Mouse (Mus musculus) embryonic facial prominence, embryonic 14.5 days (tissue): ENCODE results near the gene Thop1. TPM values are rescaled to one million over a fixed set of nuclear protein-coding genes. Genes with fewer than 3 reads are reported as not detected.
"Not testable (repeated sequence)": the region's sequence is repeated elsewhere in the genome, so short reads cannot be mapped to it uniquely, and the experiment has no call there.

Experiments
- ATAC-seq: fragments of 200-750 bp; cut with Nextera tagmentation; 2 replicates; pipeline ENCODE4 v1.8.0; 2017; ENCODE audit warnings: low read depth, moderate number of reproducible peaks, moderate TSS enrichment
- DNase-seq: peaks from one replicate; pipeline ENCODE4 v3.0.0-alpha.2; 2015; ENCODE audit warnings: low spot score
- H3K27ac ChIP-seq: fragments of 300-500 bp; sonication (generic); replicated peaks from 2 replicates; pipeline ENCODE4 v1.5.1; 2014; ENCODE audit warnings: low read depth, mild to moderate bottlenecking, low read length, moderate library complexity
- H3K27me3 ChIP-seq: fragments of 300-500 bp; sonication (generic); replicated peaks from 2 replicates; pipeline ENCODE4 v1.6.1; 2014; ENCODE audit warnings: low read length; ENCODE audit not compliant: control insufficient read depth, insufficient read depth
- H3K36me3 ChIP-seq: fragments of 300-500 bp; sonication (generic); 2 replicates; pipeline ENCODE4 v1.6.1; 2014; ENCODE audit warnings: low read length, mixed read lengths; ENCODE audit not compliant: control insufficient read depth, insufficient read depth
- H3K4me1 ChIP-seq: fragments of 300-500 bp; sonication (generic); 2 replicates; pipeline ENCODE4 v1.6.1; 2014; ENCODE audit warnings: antibody characterized with exemption, low read length; ENCODE audit not compliant: control insufficient read depth, insufficient read depth
- H3K4me2 ChIP-seq: fragments of 300-500 bp; sonication (generic); 2 replicates; pipeline ENCODE4 v1.6.1; 2014; ENCODE audit warnings: low read depth, mild to moderate bottlenecking, low read length, moderate library complexity, mixed read lengths
- H3K4me3 ChIP-seq: fragments of 300-500 bp; sonication (generic); 2 replicates; pipeline ENCODE4 v1.5.1; 2014; ENCODE audit warnings: low read depth, mild to moderate bottlenecking, low read length
- H3K9ac ChIP-seq: fragments of 300-500 bp; sonication (generic); 2 replicates; pipeline ENCODE4 v1.6.1; 2014; ENCODE audit warnings: low read depth, mild to moderate bottlenecking, low read length, moderate library complexity, mixed read lengths
- H3K9me3 ChIP-seq: fragments of 300-500 bp; sonication (generic); 2 replicates; pipeline ENCODE4 v1.6.1; 2016; ENCODE audit warnings: low read length; ENCODE audit not compliant: control insufficient read depth
- WGBS: fragments of 180-500 bp; shearing (Covaris S2); extraction: QIAGEN DNeasy Blood & Tissue Kit; methylation state at CpG from one replicate; pipeline ENCODE4 v1.1.7; 2014; 5-methylcytosine and 5-hydroxymethylcytosine counted together
- polyA plus RNA-seq: library from polyadenylated mRNA; unstranded; fragments of >200 nt; fragmentation: Nextera tagmentation; extraction: Ambion mirVana; gene quantifications from 2 replicates; pipeline ENCODE4 v1.2.1, GENCODE M21; 2014

Thop1 gene
- polyA plus RNA-seq, 1 experiment from 2014 or later = 61.7 TPM

- ATAC-seq, H3K27me3 ChIP-seq, H3K4me1 ChIP-seq, H3K9ac ChIP-seq, H3K4me2 ChIP-seq, H3K27ac ChIP-seq, H3K4me3 ChIP-seq, H3K9me3 ChIP-seq, H3K36me3 ChIP-seq, DNase-seq: not testable (repeated sequence)
- 81% methylated on average over 8 of the region's 8 CpGs for WGBS
Measured at GRCm38 (mm10) chr10:81064519-81064918, 5.3 kb upstream of the Thop1 start.

- no peaks in the 10 kb centered on the region for H3K9me3 ChIP-seq
- H3K36me3 ChIP-seq = peaks cover 9% of the 10 kb centered on the region
- ATAC-seq (no peak), DNase-seq (no peak)
- no peaks in the 10 kb centered on the region for H3K27me3 ChIP-seq
- H3K4me1 ChIP-seq = peaks cover 9% of the 10 kb centered on the region
- no peak overlapping the region for H3K27ac ChIP-seq
- no peak overlapping the region for H3K4me2 ChIP-seq
- WGBS = 75% methylated on average over 5 of the region's 5 CpGs
- H3K4me3 ChIP-seq = no peak overlapping the region
- H3K9ac ChIP-seq = no peak overlapping the region
Measured at GRCm38 (mm10) chr10:81068706-81069105, 1.1 kb upstream of the Thop1 start.

DNA sequence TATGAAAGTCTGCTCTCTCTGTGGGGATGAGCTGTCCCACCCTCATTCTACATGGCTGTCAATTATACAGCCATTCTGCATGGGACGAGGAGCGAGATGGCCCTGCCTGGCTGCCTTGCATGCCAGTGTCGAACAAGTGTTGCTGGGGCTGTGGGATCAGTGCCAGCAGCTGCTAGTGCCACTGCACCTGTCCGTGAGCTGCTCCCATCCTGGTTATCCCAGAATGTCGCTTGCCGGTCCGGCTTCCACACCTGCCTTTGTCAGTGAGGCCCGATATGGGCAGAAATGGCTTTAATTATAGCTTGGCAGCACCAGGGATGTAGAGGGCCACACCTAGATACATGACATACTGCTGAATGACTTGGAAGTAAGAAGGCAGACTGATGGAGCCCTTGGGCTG is 2.5 kb downstream of the Thop1 start:
- peaks cover 9% of the 10 kb centered on the region for H3K4me1 ChIP-seq
- peaks cover 42% of the 10 kb centered on the region for H3K36me3 ChIP-seq
- H3K4me3 ChIP-seq = no peak overlapping the region
- no peaks in the 10 kb centered on the region for H3K27me3 ChIP-seq
- ATAC-seq = no peak
- H3K27ac ChIP-seq = no peak overlapping the region
- peak; percentile 51 for DNase-seq
- H3K9ac ChIP-seq = no peak overlapping the region
- WGBS = 90% methylated on average over 8 of the region's 8 CpGs
- no peak overlapping the region for H3K4me2 ChIP-seq
- no peaks in the 10 kb centered on the region for H3K9me3 ChIP-seq

DNA sequence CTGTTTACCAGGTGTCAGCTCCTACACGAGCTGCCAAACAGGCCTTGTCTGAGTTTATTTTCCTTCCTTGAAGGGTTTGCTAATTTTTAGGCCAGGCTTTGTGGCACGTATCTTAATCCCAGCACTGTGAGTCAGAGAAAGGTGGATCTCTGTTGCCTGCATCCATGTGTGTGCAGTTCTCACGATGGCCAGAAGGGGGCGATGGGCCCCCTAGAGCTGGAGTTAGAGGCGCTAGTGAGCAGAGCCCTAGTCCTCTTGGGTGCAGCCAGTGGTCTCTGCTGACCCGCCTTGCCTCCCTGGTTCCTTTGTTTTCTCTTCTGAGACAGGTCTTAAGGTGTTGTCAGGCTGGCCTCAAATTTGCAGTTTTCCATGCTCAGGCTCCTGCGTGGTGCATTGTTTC is 3.6 kb downstream of the Thop1 start:
- H3K9me3 ChIP-seq = no peaks in the 10 kb centered on the region
- WGBS = 66% methylated on average over 7 of the region's 7 CpGs
- no peaks in the 10 kb centered on the region for H3K27me3 ChIP-seq
- H3K4me2 ChIP-seq = no peak overlapping the region
- ATAC-seq (no peak), DNase-seq (no peak)
- H3K4me3 ChIP-seq = no peak overlapping the region
- no peak overlapping the region for H3K9ac ChIP-seq
- peaks cover 9% of the 10 kb centered on the region for H3K4me1 ChIP-seq
- H3K36me3 ChIP-seq = peaks cover 54% of the 10 kb centered on the region
- no peak overlapping the region for H3K27ac ChIP-seq

DNA sequence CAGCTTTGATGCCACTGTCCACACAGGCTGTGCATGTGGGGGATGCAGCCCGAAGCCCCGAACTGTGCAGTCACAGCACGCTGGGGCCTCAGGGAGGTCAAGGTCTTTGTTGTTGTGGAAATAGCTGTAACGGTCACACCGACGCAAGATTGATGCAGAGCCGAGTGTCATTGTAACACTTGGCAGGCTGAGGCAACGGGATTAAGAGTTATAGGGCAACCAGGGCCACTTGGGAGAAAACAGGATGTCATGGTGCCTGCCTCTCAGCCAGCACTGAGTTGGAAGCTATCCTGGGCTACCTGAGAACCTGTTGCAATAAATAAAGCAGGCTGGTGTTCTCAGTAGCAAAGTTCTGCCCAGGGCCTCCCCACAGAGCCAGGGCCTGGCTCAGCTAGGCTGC is 5.9 kb downstream of the Thop1 start:
- no peaks in the 10 kb centered on the region for H3K9me3 ChIP-seq
- WGBS = 92% methylated on average over 8 of the region's 8 CpGs

GRCm38 (mm10) chr10:81076356-81076755 is 6.5 kb downstream of the Thop1 start:
- Histone ChIP-seq H3K36me3 (peaks cover 82% of the 10 kb centered on the region), H3K27ac (no peak overlapping the region), H3K4me1 (no peaks in the 10 kb centered on the region), H3K27me3 (no peaks in the 10 kb centered on the region), H3K4me3 (no peak overlapping the region), H3K9ac (no peak overlapping the region), H3K4me2 (no peak overlapping the region), H3K9me3 (no peaks in the 10 kb centered on the region)
- ATAC-seq = no peak
- 73% methylated on average over 1 of the region's 1 CpGs for WGBS
- no peak for DNase-seq

More for the DNA sequence above, 5.9 kb downstream of the Thop1 start:
- Histone ChIP-seq H3K9ac (no peak overlapping the region), H3K4me3 (no peak overlapping the region), H3K27ac (no peak overlapping the region), H3K27me3 (no peaks in the 10 kb centered on the region), H3K4me1 (peaks cover 5% of the 10 kb centered on the region), H3K4me2 (no peak overlapping the region), H3K36me3 (peaks cover 76% of the 10 kb centered on the region)
- no peak for DNase-seq
- ATAC-seq = no peak

GRCm38 (mm10) chr10:81077916-81078315 is 8.1 kb downstream of the Thop1 start:
- no peaks in the 10 kb centered on the region for H3K9me3 ChIP-seq
- WGBS = 92% methylated on average over 11 of the region's 11 CpGs
- no peak overlapping the region for H3K27ac ChIP-seq
- H3K4me3 ChIP-seq = no peak overlapping the region
- H3K4me2 ChIP-seq = no peak overlapping the region
- ATAC-seq (no peak), DNase-seq (no peak)
- peaks cover 97% of the 10 kb centered on the region for H3K36me3 ChIP-seq
- no peaks in the 10 kb centered on the region for H3K27me3 ChIP-seq
- no peak overlapping the region for H3K9ac ChIP-seq
- no peaks in the 10 kb centered on the region for H3K4me1 ChIP-seq

GRCm38 (mm10) chr10:81080008-81080655 is 10.3 kb downstream of the Thop1 start:
- Histone ChIP-seq H3K36me3 (peaks cover 81% of the 10 kb centered on the region), H3K4me1 (no peaks in the 10 kb centered on the region), H3K9ac (no peak overlapping the region), H3K9me3 (no peaks in the 10 kb centered on the region), H3K27ac (no peak overlapping the region), H3K4me2 (no peak overlapping the region), H3K27me3 (no peaks in the 10 kb centered on the region), H3K4me3 (no peak overlapping the region)
- ATAC-seq (no peak), DNase-seq (no peak)
- 89% methylated on average over 30 of the region's 31 CpGs for WGBS
